Mouse (Mus musculus) layer of hippocampus, postnatal 14 days (tissue): Measurements from ENCODE around the gene Olfr1084. TPM values are rescaled to one million over a fixed set of nuclear protein-coding genes. Genes with fewer than 3 reads are reported as not detected.
"Not testable (repeated sequence)": the region's sequence is repeated elsewhere in the genome, so short reads cannot be mapped to it uniquely, and the experiment has no call there.

Experiments
- DNase-seq, 2 experiments: peaks; one replicate each; pipeline ENCODE4 v3.0.0; 2021 to 2022; ENCODE audit warnings: low spot score in 2 of 2, mixed read lengths in 1 of 2
- long read RNA-seq, 2 experiments: library from polyadenylated mRNA; stranded (forward); transcript quantifications; one replicate each; pipeline ENCODE4 v2.0.0; 2021
- total RNA-seq, 2 experiments: library from RNA; stranded (reverse); gene quantifications; 2 replicates each; pipeline ENCODE4 v1.2.3; 2021

The Olfr1084 gene
- not detected for total RNA-seq
- long read RNA-seq, experiment 1: 0 reads
- long read RNA-seq, experiment 2: 0 reads

DNA sequence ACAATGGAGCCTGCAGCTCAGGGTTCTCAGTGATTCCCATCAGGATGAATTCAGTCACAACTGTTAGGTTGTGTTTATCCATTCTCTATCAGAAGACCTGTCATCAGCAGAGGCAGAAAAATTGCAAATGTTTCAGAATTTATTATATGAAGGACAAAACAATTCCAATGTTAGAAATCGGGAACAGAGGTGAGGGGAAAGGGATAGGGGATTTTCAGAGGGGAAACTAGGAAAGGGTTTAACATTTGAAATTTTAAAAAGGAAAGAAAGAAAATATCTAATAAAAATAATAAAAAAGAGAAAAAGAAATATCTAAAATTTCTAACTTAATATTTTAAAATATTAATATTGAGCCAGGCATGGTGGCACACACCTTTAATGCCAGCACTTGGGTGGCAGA, at the start of gene Olfr1084:
TSS of gene Olfr1084 (minus strand) at position 101 of the 400 bp plus-strand sequence.
- DNase-seq: not testable (repeated sequence)

DNA sequence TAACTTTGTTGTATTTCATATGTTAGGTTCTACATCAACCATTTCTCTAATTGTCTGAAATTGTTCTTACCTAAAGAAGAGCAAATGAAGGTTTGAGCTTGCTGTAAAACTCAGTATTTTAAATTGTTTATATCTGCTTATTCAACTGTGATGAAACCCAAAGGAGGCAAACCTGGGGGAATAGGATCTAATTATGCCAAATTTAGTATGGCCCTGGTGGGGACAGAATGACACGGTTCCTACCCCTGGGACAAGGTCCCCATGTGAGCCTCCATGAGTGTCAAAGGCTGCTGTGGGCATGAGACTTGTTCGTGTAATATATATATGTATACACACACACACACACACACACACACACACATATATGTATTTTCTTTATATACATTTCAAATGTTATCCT, 40.5 kb upstream of the Olfr1084 start, which contains the start of gene Olfr1086:
TSS of gene Olfr1086 (minus strand) at position 101 of the 400 bp plus-strand sequence.
- no peak for DNase-seq

DNA sequence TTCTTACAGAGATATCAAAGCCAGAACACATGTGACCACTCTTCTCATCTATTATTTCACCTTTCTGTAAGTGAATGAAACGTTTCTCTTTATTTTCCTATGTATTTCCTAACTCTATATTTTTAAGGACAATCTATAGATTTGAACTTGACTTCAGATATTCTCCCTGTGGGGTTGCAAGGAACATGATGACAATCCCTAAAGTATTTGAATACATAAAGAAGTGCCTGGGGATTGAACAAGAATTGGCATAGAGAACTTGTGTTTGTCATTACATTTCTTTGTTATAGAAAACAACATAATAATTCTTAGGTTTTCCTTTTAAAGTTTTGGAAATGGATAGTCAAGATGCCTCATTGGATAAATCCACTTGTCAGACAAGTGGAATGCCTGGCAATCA, 22.4 kb upstream of the Olfr1084 start, which contains the start of gene Olfr1085:
TSS of gene Olfr1085 (minus strand) at position 101 of the 400 bp plus-strand sequence.
- no peak for DNase-seq

DNA sequence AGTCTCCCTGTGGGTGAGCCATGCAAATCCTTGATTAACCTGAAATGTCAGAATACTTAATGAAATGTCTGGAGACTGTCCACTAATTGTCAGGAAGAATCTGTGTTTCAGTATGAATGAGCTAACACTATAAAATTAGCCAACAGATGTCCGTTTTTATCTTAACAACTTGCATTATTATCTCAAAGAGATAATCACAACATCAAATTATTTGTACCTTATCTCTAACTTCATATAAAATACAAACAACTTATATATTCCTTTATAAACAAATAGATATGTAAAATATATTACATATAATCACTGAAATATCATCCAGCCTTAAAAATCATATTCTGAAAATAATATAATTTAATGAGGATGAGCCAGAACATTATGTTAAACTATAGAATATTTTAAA, 40.7 kb downstream of the Olfr1084 start, which contains the start of gene Olfr1082:
TSS of gene Olfr1082 (minus strand) at position 101 of the 400 bp plus-strand sequence.
- DNase-seq: not testable (repeated sequence)

Other genes starting within 250 kb of the Olfr1084 start
- not detected for gene Olfr1061, start 225.7 kb downstream of the Olfr1084 start, total RNA-seq
- not detected for gene Olfr1062, start 213.0 kb downstream of the Olfr1084 start, total RNA-seq
- gene Olfr1065, start 189.1 kb downstream of the Olfr1084 start, total RNA-seq: not detected
- gene Olfr1066, start 183.5 kb downstream of the Olfr1084 start, total RNA-seq: not detected
- gene Olfr228, start 152.3 kb downstream of the Olfr1084 start, total RNA-seq: not detected
- gene Olfr1076, start 131.3 kb downstream of the Olfr1084 start, total RNA-seq: not detected
- not detected for gene Olfr1079, start 97.2 kb downstream of the Olfr1084 start, total RNA-seq
- gene Olfr1080, start 81.5 kb downstream of the Olfr1084 start, total RNA-seq: not detected
- gene Olfr1082, start 40.8 kb downstream of the Olfr1084 start, total RNA-seq: not detected
- not detected for gene Olfr1085, start 22.3 kb upstream of the Olfr1084 start, total RNA-seq
- gene Olfr1086, start 40.4 kb upstream of the Olfr1084 start, total RNA-seq: not detected
- gene Olfr1087, start 58.7 kb upstream of the Olfr1084 start, total RNA-seq: not detected
- gene Olfr1089, start 94.0 kb upstream of the Olfr1084 start, total RNA-seq: not detected
- gene Olfr1090, start 119.3 kb upstream of the Olfr1084 start, total RNA-seq: not detected
- gene Olfr1093, start 142.8 kb upstream of the Olfr1084 start, total RNA-seq: not detected
- gene Olfr141, start 170.3 kb upstream of the Olfr1084 start, total RNA-seq: not detected
- not detected for gene Olfr1094, start 184.9 kb upstream of the Olfr1084 start, total RNA-seq
- gene Olfr1095, start 212.0 kb upstream of the Olfr1084 start, total RNA-seq: not detected
- not detected for gene Gm13723, start 235.1 kb upstream of the Olfr1084 start, total RNA-seq